Mouse (Mus musculus): ENCODE data around the gene Hmgcr.

- TF ChIP-seq POLR2A (IDR thresholded peaks at IDR 0.05; ENCODE audit: insufficient read length, low read depth) = no peak
- TF ChIP-seq USF1 (IDR thresholded peaks at IDR 0.05; ENCODE audit: low read depth) = no peak
Measured at GRCm38 (mm10) chr13:96678616-96679015, 7.9 kb upstream of the Hmgcr start.

All from myocyte (in vitro differentiated cells).